Mouse (Mus musculus): ENCODE data around the gene Fibp. TPM values are rescaled to one million over a fixed set of nuclear protein-coding genes. Genes with fewer than 3 reads are reported as not detected.
A peak's percentile ranks its signal among the peaks of the same experiment; 100 is the strongest.

The Fibp gene
- polyA plus RNA-seq, 1 experiment from 2014 or later, result 101 TPM

DNA sequence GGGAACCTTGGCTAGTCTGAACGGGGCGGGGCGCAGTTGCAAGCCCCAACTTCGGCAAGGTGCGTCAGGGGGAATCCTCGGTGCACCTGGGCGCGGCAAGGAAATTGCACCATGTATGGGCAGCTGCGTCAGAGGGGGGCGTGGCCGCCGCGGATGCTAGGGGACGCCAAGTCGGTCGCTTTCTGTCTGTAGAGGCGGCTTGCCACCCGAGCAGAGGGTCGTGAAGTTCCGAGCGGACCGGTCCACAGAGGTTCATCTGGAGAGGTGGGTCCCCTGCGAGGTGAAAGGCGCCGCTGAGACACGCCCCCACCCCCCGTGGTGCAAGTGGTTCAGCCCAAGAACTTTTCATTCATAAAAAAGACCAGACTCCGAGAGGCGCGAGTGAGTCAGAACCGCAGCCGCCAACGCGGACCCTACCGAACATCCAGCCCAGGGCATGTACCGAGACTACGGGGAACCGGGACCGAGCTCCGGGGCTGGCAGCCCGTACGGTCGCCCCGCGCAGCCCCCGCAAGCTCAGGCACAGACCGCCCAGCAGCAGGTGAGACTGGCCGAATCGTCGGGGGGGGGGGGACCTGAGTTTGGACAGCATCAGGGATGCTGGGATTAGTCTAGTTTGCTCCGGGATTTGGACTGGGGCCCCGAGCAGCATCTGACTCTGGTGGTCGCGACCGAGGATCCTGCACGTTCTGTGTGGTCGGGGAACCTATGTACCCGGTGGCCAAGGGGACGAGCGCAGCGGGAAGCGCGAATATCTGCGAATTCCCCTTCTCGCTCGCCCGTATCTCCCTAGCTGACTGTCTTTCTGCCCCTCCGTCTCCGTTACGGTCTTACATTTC is 12.7 kb upstream of the Fibp start, which contains the start of gene Fosl1:
TSS of gene Fosl1 (plus strand) at position 33 of the 839 bp plus-strand sequence.
- H3K4me2 ChIP-seq, result peak within 1 kb of the TSS; percentile 96
- H3K27me3 ChIP-seq (ENCODE audit: insufficient read depth, low read length), result peaks cover 45% of the 10 kb centered on the region
- H3K27ac ChIP-seq (ENCODE audit: low read depth), result no peak within 1 kb of the TSS
- peak; percentile 80 for DNase-seq
- H3K9me3 ChIP-seq (ENCODE audit: low read depth, low read length), result no peaks in the 10 kb centered on the region
- peak within 1 kb of the TSS; percentile 40 for H3K9ac ChIP-seq
- peak within 1 kb of the TSS; percentile 54 for H3K4me3 ChIP-seq (ENCODE audit: low read depth, low read length)
- peak; percentile 50 for ATAC-seq (ENCODE audit: insufficient read depth)
- H3K36me3 ChIP-seq (ENCODE audit: insufficient read depth), result no peaks in the 10 kb centered on the region
- H3K4me1 ChIP-seq (ENCODE audit: insufficient read depth), result no peaks in the 10 kb centered on the region
- WGBS, result under 1% methylated on average over 70 of the region's 70 CpGs
- no peak for TF ChIP-seq CTCF (IDR thresholded peaks at IDR 0.05; ENCODE audit: low read depth)

DNA sequence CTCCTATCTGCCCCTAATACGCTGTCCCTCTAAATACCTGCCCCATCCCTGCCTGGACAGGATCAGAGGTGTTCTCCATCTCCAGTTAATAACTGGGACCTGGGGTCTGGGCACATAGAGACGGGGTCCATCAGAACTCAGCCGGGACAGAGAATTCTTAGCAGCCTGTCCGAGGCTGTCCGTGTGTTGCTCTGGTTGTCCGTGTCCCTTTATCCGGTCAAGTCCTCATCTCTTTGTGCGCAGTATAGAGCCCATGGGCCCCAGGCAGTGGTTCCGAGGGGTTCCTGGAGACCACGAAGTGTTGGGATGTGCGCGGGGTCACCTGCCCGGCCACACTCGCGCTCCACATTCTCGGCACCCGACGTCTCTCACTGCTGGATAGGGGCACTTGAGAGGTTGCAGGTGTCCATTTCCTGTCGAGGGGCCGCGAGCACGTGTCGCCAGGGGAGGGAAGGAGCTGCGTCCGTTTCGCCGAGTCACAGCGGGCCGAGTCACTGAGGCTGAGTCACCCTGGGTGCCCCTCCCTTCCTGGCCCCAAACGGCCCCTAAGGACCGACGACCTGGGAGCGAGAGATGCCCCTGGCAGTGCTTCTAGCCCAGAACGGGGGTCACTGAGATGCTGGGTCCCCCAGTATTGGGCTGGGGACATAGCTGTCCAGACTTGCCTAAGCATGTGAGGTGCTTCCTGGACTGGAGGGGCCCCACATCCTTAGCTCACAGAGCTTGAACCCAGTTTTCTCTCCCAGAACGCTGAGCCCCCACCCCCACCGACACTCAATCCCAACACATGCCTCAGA is 11.9 kb upstream of the Fibp start:
- ATAC-seq (ENCODE audit: insufficient read depth), result 0 out of 2 replicates have a peak, but pooled peaks have one; percentile 18
- peaks cover 45% of the 10 kb centered on the region for H3K27me3 ChIP-seq (ENCODE audit: insufficient read depth, low read length)

DNA sequence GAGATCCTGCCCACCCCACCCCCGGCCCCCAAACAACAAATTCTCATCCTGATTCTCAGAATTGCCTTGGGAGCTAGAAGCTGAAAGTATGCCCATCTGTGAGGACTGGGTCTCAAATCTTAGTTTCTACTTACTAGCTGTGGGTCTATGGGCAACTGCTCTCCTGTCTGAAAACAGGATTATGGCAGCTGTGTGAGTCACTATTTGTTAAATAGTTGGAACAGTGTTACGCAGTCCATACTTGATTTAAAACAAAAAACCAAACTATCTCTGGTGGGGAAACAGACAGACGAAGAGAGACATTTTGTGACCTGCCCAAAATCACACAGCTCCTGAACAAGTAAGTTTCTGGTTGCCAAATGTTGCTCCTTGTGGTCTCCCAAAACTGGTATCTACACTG is 10.7 kb upstream of the Fibp start:
- no peak for TF ChIP-seq CTCF (IDR thresholded peaks at IDR 0.05; ENCODE audit: low read depth)
- peaks cover 45% of the 10 kb centered on the region for H3K27me3 ChIP-seq (ENCODE audit: insufficient read depth, low read length)
- no peak for DNase-seq

More for the DNA sequence above, 11.9 kb upstream of the Fibp start:
- no peak overlapping the region for H3K9ac ChIP-seq
- H3K4me2 ChIP-seq, result peak overlapping the region; percentile 96
- no peaks in the 10 kb centered on the region for H3K4me1 ChIP-seq (ENCODE audit: insufficient read depth)
- TF ChIP-seq CTCF (IDR thresholded peaks at IDR 0.05; ENCODE audit: low read depth), result no peak
- peak overlapping the region; percentile 54 for H3K4me3 ChIP-seq (ENCODE audit: low read depth, low read length)
- H3K27ac ChIP-seq (ENCODE audit: low read depth), result no peak overlapping the region
- peaks cover under 1% of the 10 kb centered on the region; the same call in 1 of the 2 replicates for H3K36me3 ChIP-seq (ENCODE audit: insufficient read depth)
- peak; percentile 40 for DNase-seq
- H3K9me3 ChIP-seq (ENCODE audit: low read depth, low read length), result no peaks in the 10 kb centered on the region
- 4% methylated on average over 36 of the region's 36 CpGs for WGBS

DNA sequence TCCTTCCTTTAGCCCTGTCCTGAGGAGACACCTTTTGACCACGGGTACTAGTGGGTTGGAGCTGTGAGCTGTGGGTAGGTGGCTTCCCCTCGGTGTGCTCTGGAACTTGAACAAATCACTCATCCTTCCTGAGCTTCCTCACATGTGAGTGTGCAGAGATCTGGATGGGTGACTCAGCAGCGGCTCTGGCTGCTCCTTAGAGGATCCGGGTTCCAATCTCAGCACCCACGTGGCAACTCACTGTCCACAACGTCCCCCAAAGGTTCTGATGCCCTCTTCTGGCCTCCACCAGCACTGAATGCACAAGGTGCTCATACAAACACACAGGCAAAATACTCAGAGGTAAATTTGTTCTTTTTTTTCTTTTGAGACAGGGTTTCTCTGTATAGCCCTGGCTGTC is 8.6 kb upstream of the Fibp start:
- 0 out of 2 replicates have a peak, but pooled peaks have one; percentile 11 for TF ChIP-seq CTCF (IDR thresholded peaks at IDR 0.05; ENCODE audit: low read depth)
- DNase-seq (no peak), ATAC-seq (ENCODE audit: insufficient read depth) (no peak)
- Histone ChIP-seq H3K4me2 (no peak overlapping the region), H3K9me3 (ENCODE audit: low read depth, low read length) (no peaks in the 10 kb centered on the region), H3K4me1 (ENCODE audit: insufficient read depth) (peaks cover 4% of the 10 kb centered on the region; the same call in 1 of the 2 replicates), H3K4me3 (ENCODE audit: low read depth, low read length) (no peak overlapping the region), H3K9ac (no peak overlapping the region), H3K27ac (ENCODE audit: low read depth) (no peak overlapping the region), H3K36me3 (ENCODE audit: insufficient read depth) (peaks cover 10% of the 10 kb centered on the region), H3K27me3 (ENCODE audit: insufficient read depth, low read length) (peaks cover 42% of the 10 kb centered on the region)
- whole genome bisulfite sequencing, result 69% methylated on average over 6 of the region's 6 CpGs

More for the DNA sequence above, 10.7 kb upstream of the Fibp start:
- Histone ChIP-seq H3K4me3 (ENCODE audit: low read depth, low read length) (no peak overlapping the region), H3K9me3 (ENCODE audit: low read depth, low read length) (no peaks in the 10 kb centered on the region), H3K27ac (ENCODE audit: low read depth) (no peak overlapping the region), H3K9ac (no peak overlapping the region), H3K4me1 (ENCODE audit: insufficient read depth) (no peaks in the 10 kb centered on the region), H3K36me3 (ENCODE audit: insufficient read depth) (peaks cover 8% of the 10 kb centered on the region), H3K4me2 (no peak overlapping the region)
- 82% methylated on average over 3 of the region's 3 CpGs for WGBS
- no peak for ATAC-seq (ENCODE audit: insufficient read depth)

DNA sequence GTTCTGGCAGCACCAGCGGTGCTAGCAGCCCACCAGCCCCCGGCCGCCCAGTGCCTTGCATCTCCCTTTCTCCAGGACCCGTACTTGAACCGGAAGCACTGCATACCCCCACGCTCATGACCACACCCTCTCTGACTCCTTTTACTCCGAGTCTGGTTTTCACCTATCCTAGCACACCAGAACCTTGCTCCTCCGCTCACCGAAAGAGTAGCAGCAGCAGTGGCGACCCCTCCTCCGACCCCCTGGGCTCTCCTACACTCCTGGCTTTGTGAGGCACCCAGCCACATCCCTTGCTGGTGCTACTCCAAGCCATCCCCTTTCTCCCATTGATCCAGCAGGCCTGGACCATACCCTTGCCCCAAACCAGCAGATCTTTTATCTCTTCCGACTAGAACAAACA is 5.4 kb upstream of the Fibp start:
- ATAC-seq (ENCODE audit: insufficient read depth) (no peak), DNase-seq (no peak)
- Histone ChIP-seq H3K4me3 (ENCODE audit: low read depth, low read length) (peak overlapping the region; percentile 84), H3K27me3 (ENCODE audit: insufficient read depth, low read length) (peaks cover 9% of the 10 kb centered on the region), H3K9me3 (ENCODE audit: low read depth, low read length) (no peaks in the 10 kb centered on the region), H3K4me1 (ENCODE audit: insufficient read depth) (peaks cover 4% of the 10 kb centered on the region), H3K36me3 (ENCODE audit: insufficient read depth) (peaks cover 10% of the 10 kb centered on the region), H3K27ac (ENCODE audit: low read depth) (no peak overlapping the region), H3K9ac (peak overlapping the region; percentile 78; the same call in 1 of the 2 replicates), H3K4me2 (peak overlapping the region; percentile 99)
- WGBS, result 76% methylated on average over 12 of the region's 12 CpGs
- TF ChIP-seq CTCF (IDR thresholded peaks at IDR 0.05; ENCODE audit: low read depth), result no peak

DNA sequence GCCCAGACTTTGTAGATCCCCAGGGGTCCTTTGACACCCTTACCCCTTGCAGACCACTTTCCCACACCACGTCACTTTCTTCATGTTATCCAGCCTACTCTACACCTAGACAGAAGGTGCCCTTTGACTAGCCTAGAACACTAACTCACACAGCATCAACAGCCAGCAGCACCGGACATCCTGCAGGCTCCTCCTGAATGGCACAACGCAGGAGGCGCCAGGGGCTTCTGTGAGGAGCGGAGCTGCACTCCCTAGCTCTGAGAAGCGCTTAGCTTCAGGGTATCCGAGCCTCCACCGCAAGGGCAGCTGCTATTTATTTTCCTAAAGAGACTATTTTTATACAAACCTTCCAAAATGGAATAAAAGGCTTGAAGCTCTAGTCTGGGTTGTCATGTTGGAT is 4.8 kb upstream of the Fibp start:
- Histone ChIP-seq H3K27ac (ENCODE audit: low read depth) (peak overlapping the region; percentile 43; the same call in 1 of the 2 replicates), H3K4me2 (peak overlapping the region; percentile 99), H3K9me3 (ENCODE audit: low read depth, low read length) (no peaks in the 10 kb centered on the region), H3K4me1 (ENCODE audit: insufficient read depth) (peaks cover 4% of the 10 kb centered on the region), H3K27me3 (ENCODE audit: insufficient read depth, low read length) (0 out of 2 replicates have a peak, but pooled peaks cover 4% of the 10 kb centered on the region), H3K4me3 (ENCODE audit: low read depth, low read length) (peak overlapping the region; percentile 84), H3K9ac (peak overlapping the region; percentile 78), H3K36me3 (ENCODE audit: insufficient read depth) (peaks cover 10% of the 10 kb centered on the region)
- ATAC-seq (ENCODE audit: insufficient read depth), result no peak
- no peak for TF ChIP-seq CTCF (IDR thresholded peaks at IDR 0.05; ENCODE audit: low read depth)
- DNase-seq, result peak; percentile 23
- WGBS, result 54% methylated on average over 8 of the region's 8 CpGs

Measured in lung, embryonic 14.5 days (tissue).